Mouse (Mus musculus): ENCODE measurements at regions not wholly inside any gene's neighbourhood (a gene's known extent, or its start where the extent isn't known, plus 50 kb on each side); places are given as distances from the start of the nearest gene placed in this dataset.

- TF ChIP-seq CTCF (IDR thresholded peaks at IDR 0.05; ENCODE audit: low read depth, low read length), result no peak
- no peak for TF ChIP-seq POLR2A (IDR thresholded peaks at IDR 0.05; ENCODE audit: extremely low read depth, insufficient read depth, low read length)
These were observed 51.5 kb upstream of the Zfhx3 start for GRCm38 (mm10) chr8:107890922-107891321.
